Mouse (Mus musculus) duodenum, adult 2 months (tissue): Measurements from ENCODE around the gene 1700061G19Rik. TPM values are rescaled to one million over a fixed set of nuclear protein-coding genes. Genes with fewer than 3 reads are reported as not detected.

Experiments
- polyA plus RNA-seq: library from polyadenylated mRNA; depleted of rRNA; stranded (reverse); fragments of >200 nt; gene quantifications from 2 replicates; pipeline ENCODE4 v1.2.3, GENCODE M21; 2012; ENCODE audit warnings: low replicate concordance; rRNA removed

The 1700061G19Rik gene
- 0.04 and 0.06 TPM in 2 replicates for polyA plus RNA-seq

GRCm38 (mm10) chr17:56874936-56875651 lies at the start of gene 1700061G19Rik:
TSS of gene 1700061G19Rik (plus strand) at chr17:56875477.

GRCm38 (mm10) chr17:56830411-56831110 lies 44.7 kb upstream of the 1700061G19Rik start, which contains the start of gene Rfx2:
TSS of gene Rfx2 (minus strand) at chr17:56831013.

GRCm38 (mm10) chr17:56874237-56874636 lies 1.0 kb upstream of the 1700061G19Rik start, which contains the start of gene Acsbg2:
TSS of gene Acsbg2 (minus strand) at chr17:56874447.

GRCm38 (mm10) chr17:56935363-56936131 lies 60.3 kb downstream of the 1700061G19Rik start, which contains the start of gene Mllt1:
TSS of gene Mllt1 (minus strand) at chr17:56935415.

Other genes with a start within 250 kb of the 1700061G19Rik start
- gene Lonp1, start 248.6 kb upstream of the 1700061G19Rik start, polyA plus RNA-seq = 47.0 and 47.8 TPM in 2 replicates
- 0.21 and 0.26 TPM in 2 replicates for gene Catsperd, start 247.3 kb upstream of the 1700061G19Rik start, polyA plus RNA-seq
- gene Ranbp3, start 202.2 kb upstream of the 1700061G19Rik start, polyA plus RNA-seq = 54.2 and 59.4 TPM in 2 replicates
- gene Ndufa11, start 157.7 kb upstream of the 1700061G19Rik start, polyA plus RNA-seq = 935 and 1,518 TPM in 2 replicates
- gene Vmac, start 157.5 kb upstream of the 1700061G19Rik start, polyA plus RNA-seq = 12.6 and 14.3 TPM in 2 replicates
- 42.6 and 69.2 TPM in 2 replicates for gene Nrtn, start 117.9 kb upstream of the 1700061G19Rik start, polyA plus RNA-seq
- 52.6 and 66.0 TPM in 2 replicates for gene Dus3l, start 110.7 kb upstream of the 1700061G19Rik start, polyA plus RNA-seq
- gene Prr22, start 105.2 kb upstream of the 1700061G19Rik start, polyA plus RNA-seq = 6.7 and 10.7 TPM in 2 replicates
- 6.4 and 8.5 TPM in 2 replicates for gene Rfx2, start 44.5 kb upstream of the 1700061G19Rik start, polyA plus RNA-seq
- not detected in 2 replicates for gene Acsbg2, start 1.0 kb upstream of the 1700061G19Rik start, polyA plus RNA-seq
- gene Mllt1, start 59.9 kb downstream of the 1700061G19Rik start, polyA plus RNA-seq = 33.7 and 35.2 TPM in 2 replicates
- gene Acer1, start 106.6 kb downstream of the 1700061G19Rik start, polyA plus RNA-seq = 8.5 and 23.4 TPM in 2 replicates
- 131 and 155 TPM in 2 replicates for gene Clpp, start 114.8 kb downstream of the 1700061G19Rik start, polyA plus RNA-seq
- gene Alkbh7, start 121.9 kb downstream of the 1700061G19Rik start, polyA plus RNA-seq = 57.0 and 71.1 TPM in 2 replicates
- gene Pspn, start 124.5 kb downstream of the 1700061G19Rik start, polyA plus RNA-seq = not detected in 2 replicates
- gene Gtf2f1, start 135.8 kb downstream of the 1700061G19Rik start, polyA plus RNA-seq = 30.4 and 34.6 TPM in 2 replicates
- gene Gm17949, start 136.0 kb downstream of the 1700061G19Rik start, polyA plus RNA-seq = 0.08 TPM in 1 of 2 replicates, not detected in the other
- gene Khsrp, start 156.0 kb downstream of the 1700061G19Rik start, polyA plus RNA-seq = 64.2 and 89.1 TPM in 2 replicates
- gene Slc25a41, start 166.2 kb downstream of the 1700061G19Rik start, polyA plus RNA-seq = not detected in 2 replicates
- 197 and 435 TPM in 2 replicates for gene Crb3, start 183.6 kb downstream of the 1700061G19Rik start, polyA plus RNA-seq
- gene Slc25a23, start 184.4 kb downstream of the 1700061G19Rik start, polyA plus RNA-seq = 9.4 and 27.8 TPM in 2 replicates
- 4.4 and 7.5 TPM in 2 replicates for gene Dennd1c, start 203.0 kb downstream of the 1700061G19Rik start, polyA plus RNA-seq
- 2.2 and 4.6 TPM in 2 replicates for gene Tubb4a, start 212.3 kb downstream of the 1700061G19Rik start, polyA plus RNA-seq
- gene Tnfsf9, start 229.8 kb downstream of the 1700061G19Rik start, polyA plus RNA-seq = 1.7 and 2.6 TPM in 2 replicates